Mouse (Mus musculus) small intestine, adult 2 months (tissue): ENCODE results near the gene Hist1h2bn.

Experiments used
- CTCF ChIP-seq: fragments of 200-500 bp; IDR thresholded peaks from 2 replicates; pipeline ENCODE4 v1.5.1; 2012; ENCODE audit warnings: low read depth, mild to moderate bottlenecking, control low read depth, inconsistent platforms, low read length, moderate library complexity, mixed read lengths; ENCODE audit not compliant: insufficient replicate concordance, insufficient read length; ENCODE audit errors: extremely low read depth
- POLR2A ChIP-seq: fragments of 200-500 bp; IDR thresholded peaks from 2 replicates; pipeline ENCODE4 v1.6.1; 2012; ENCODE audit warnings: low read depth, mild to moderate bottlenecking, control low read depth, inconsistent platforms, low read length, moderate library complexity

- TF ChIP-seq POLR2A: no peak
- TF ChIP-seq CTCF: no peak
Observed at GRCm38 (mm10) chr13:21784311-21784710, 30.4 kb downstream of the Hist1h2bn start.
